Mouse (Mus musculus): ENCODE data around the gene 4930432M17Rik.

GRCm38 (mm10) chr3:121630626-121631025, 39.9 kb upstream of the 4930432M17Rik start:
- TF ChIP-seq TAL1 (IDR thresholded peaks at IDR 0.05; ENCODE audit: low read length): no peak
- no peak for TF ChIP-seq GATA1 (IDR thresholded peaks at IDR 0.05; ENCODE audit: low read length)

Data from erythroblast, embryonic 14.5 days (primary cell).